Mouse (Mus musculus) MEL (cell line): Measurements from ENCODE around the gene Strap. TPM values are rescaled to one million over a fixed set of nuclear protein-coding genes. Genes with fewer than 3 reads are reported as not detected.

Experiments used
- DNase-seq: peaks from one replicate; pipeline ENCODE4 v3.0.0; 2011; ENCODE audit warnings: low read depth, low spot score
- H3K27ac ChIP-seq: 2 replicates; pipeline ENCODE4 v1.5.1; 2012; ENCODE audit warnings: low read depth, mild to moderate bottlenecking, control low read depth, low read length, moderate library complexity; ENCODE audit not compliant: control insufficient read depth
- H3K27me3 ChIP-seq, 2 experiments: fragments of 150-350 bp in 1 of 2; sonication (generic) in 1 of 2; 2 replicates each; pipeline ENCODE4 v1.6.1; 2012; ENCODE audit warnings: low read length in 2 of 2, mild to moderate bottlenecking in 2 of 2, improper control_type of control experiment in 1 of 2, moderate library complexity in 1 of 2; ENCODE audit not compliant: insufficient read depth in 2 of 2, control insufficient read depth in 1 of 2
- H3K36me3 ChIP-seq, 2 experiments: 2 replicates each; pipeline ENCODE4 v1.6.1; 2012 to 2014; ENCODE audit warnings: low read length in 2 of 2, improper control_type of control experiment in 1 of 2, inconsistent platforms in 1 of 2, mild to moderate bottlenecking in 1 of 2; ENCODE audit not compliant: insufficient read depth in 2 of 2, control insufficient read depth in 1 of 2
- H3K4me1 ChIP-seq, 2 experiments: fragments of 150-350 bp in 1 of 2; sonication (generic) in 1 of 2; 2 replicates each; pipeline ENCODE4 v1.6.1; 2012; ENCODE audit warnings: low read length in 2 of 2, improper control_type of control experiment in 1 of 2, mild to moderate bottlenecking in 1 of 2; ENCODE audit not compliant: insufficient read depth in 2 of 2, control insufficient read depth in 1 of 2
- H3K4me3 ChIP-seq, 2 experiments: fragments of 150-350 bp in 1 of 2; sonication (generic) in 1 of 2; 2 replicates each; pipeline ENCODE4 v1.5.1; 2012; ENCODE audit warnings: low read depth in 2 of 2, low read length in 2 of 2, mild to moderate bottlenecking in 2 of 2, moderate library complexity in 2 of 2, control low read depth in 1 of 2, improper control_type of control experiment in 1 of 2; ENCODE audit not compliant: control insufficient read depth in 1 of 2, insufficient read depth in 1 of 2
- H3K79me2 ChIP-seq: 2 replicates; pipeline ENCODE4 v1.6.1; 2012; ENCODE audit warnings: mild to moderate bottlenecking, low read length, moderate library complexity; ENCODE audit not compliant: control insufficient read depth, poor library complexity, insufficient read depth
- H3K9ac ChIP-seq: 2 replicates; pipeline ENCODE4 v1.6.1; 2012; ENCODE audit warnings: low read depth, mild to moderate bottlenecking, control low read depth, low read length, moderate library complexity; ENCODE audit not compliant: control insufficient read depth, poor library complexity, severe bottlenecking
- H3K9me3 ChIP-seq: fragments of 150-350 bp; sonication (generic); replicated peaks from 2 replicates; pipeline ENCODE4 v1.6.1; 2012; ENCODE audit warnings: mild to moderate bottlenecking, low read length, improper control_type of control experiment, moderate library complexity; ENCODE audit not compliant: insufficient read depth
- BHLHE40 ChIP-seq: IDR thresholded peaks from 2 replicates; pipeline ENCODE4 v1.6.1; 2012; ENCODE audit warnings: low read depth, mild to moderate bottlenecking, inconsistent platforms, low read length, improper control_type of control experiment, borderline replicate concordance
- ETS1 ChIP-seq: IDR thresholded peaks from 2 replicates; pipeline ENCODE4 v1.6.1; 2012; ENCODE audit warnings: low read depth, mild to moderate bottlenecking, inconsistent platforms, low read length, improper control_type of control experiment, moderate library complexity
- GATA1 ChIP-seq: IDR thresholded peaks from 2 replicates; pipeline ENCODE4 v1.6.1; 2011; ENCODE audit warnings: low read depth, low read length, improper control_type of control experiment
- HCFC1 ChIP-seq: IDR thresholded peaks from 2 replicates; pipeline ENCODE4 v1.6.1; 2012; ENCODE audit warnings: low read depth, mild to moderate bottlenecking, inconsistent platforms, low read length, improper control_type of control experiment, moderate library complexity
- MAZ ChIP-seq: IDR thresholded peaks from 2 replicates; pipeline ENCODE4 v1.6.1; 2012; ENCODE audit warnings: low read depth, mild to moderate bottlenecking, inconsistent platforms, low read length, improper control_type of control experiment
- POLR2A ChIP-seq, 2 experiments: IDR thresholded peaks; 2 replicates each; pipeline ENCODE4 v1.6.1; 2011 to 2012; ENCODE audit warnings: low read length in 2 of 2, mild to moderate bottlenecking in 2 of 2, control low read depth in 1 of 2, improper control_type of control experiment in 1 of 2, low read depth in 1 of 2, moderate library complexity in 1 of 2; ENCODE audit not compliant: control insufficient read depth in 1 of 2, insufficient read depth in 1 of 2, poor library complexity in 1 of 2
- RCOR1 ChIP-seq: IDR thresholded peaks from 2 replicates; pipeline ENCODE4 v1.6.1; 2012; ENCODE audit warnings: low read depth, mild to moderate bottlenecking, inconsistent platforms, low read length, improper control_type of control experiment
- TBP ChIP-seq: IDR thresholded peaks from 2 replicates; pipeline ENCODE4 v1.8.0; 2011; ENCODE audit warnings: low read depth, low read length, improper control_type of control experiment
- TCF12 ChIP-seq: IDR thresholded peaks from 2 replicates; pipeline ENCODE4 v1.6.1; 2014; ENCODE audit warnings: low read depth, mild to moderate bottlenecking, inconsistent platforms, low read length, improper control_type of control experiment, moderate library complexity
- UBTF ChIP-seq: IDR thresholded peaks from 2 replicates; pipeline ENCODE4 v1.6.1; 2012; ENCODE audit warnings: low read depth, mild to moderate bottlenecking, inconsistent platforms, low read length, improper control_type of control experiment, moderate library complexity, borderline replicate concordance; ENCODE audit not compliant: insufficient read depth
- USF1 ChIP-seq: IDR thresholded peaks from 2 replicates; pipeline ENCODE4 v1.6.1; 2014; ENCODE audit warnings: low read depth, mild to moderate bottlenecking, inconsistent platforms, low read length, improper control_type of control experiment, moderate library complexity
- USF2 ChIP-seq, 2 experiments: IDR thresholded peaks; 2 replicates each; pipeline ENCODE4 v1.6.1; 2011 to 2012; ENCODE audit warnings: improper control_type of control experiment in 2 of 2, low read length in 2 of 2, borderline replicate concordance in 1 of 2, inconsistent platforms in 1 of 2, low read depth in 1 of 2, mild to moderate bottlenecking in 1 of 2; ENCODE audit not compliant: insufficient read depth in 1 of 2
- ZKSCAN1 ChIP-seq: IDR thresholded peaks from 2 replicates; pipeline ENCODE4 v1.6.1; 2012; ENCODE audit warnings: low read depth, mild to moderate bottlenecking, inconsistent platforms, low read length, improper control_type of control experiment, moderate library complexity
- polyA plus RNA-seq, 2 experiments: library from polyadenylated mRNA; stranded (reverse) in 1 of 2; unstranded in 1 of 2; fragments of >175 nt in 1 of 2; fragments of >200 nt in 1 of 2; gene quantifications; 2 replicates each; pipeline versions ENCODE4 v1.2.1 to v1.2.4; 2012; ENCODE audit warnings: low replicate concordance in 2 of 2, low read depth in 1 of 2; ENCODE audit not compliant: insufficient read length in 2 of 2, insufficient read depth in 1 of 2, missing spikeins in 1 of 2
- total RNA-seq: library from RNA; depleted of rRNA; stranded (reverse); fragments of 300-350 nt; gene quantifications from 2 replicates; pipeline ENCODE4 v1.2.3, GENCODE M21; 2012

Strap gene
- total and polyA plus RNA-seq, 3 experiments, result 142 to 194 TPM; not detected in 1

- H3K9me3 ChIP-seq, result no peaks in the 10 kb centered on the region
- H3K79me2 ChIP-seq, result no peaks in the 10 kb centered on the region
- no peak overlapping the region for H3K27ac ChIP-seq
- H3K4me3 ChIP-seq, result no peak overlapping the region
- no peak overlapping the region for H3K9ac ChIP-seq
- no peak for DNase-seq
- H3K36me3 ChIP-seq, result no peaks in the 10 kb centered on the region
- H3K4me1 ChIP-seq, result no peaks in the 10 kb centered on the region
- TF ChIP-seq POLR2A (IDR thresholded peaks at IDR 0.05; ENCODE audit: control insufficient read depth in 1 of 2, insufficient read depth in 1 of 2, low read depth in 1 of 2, low read length in 2 of 2, poor library complexity in 1 of 2) (no peak), GATA1 (no peak), ZKSCAN1 (no peak), TCF12 (no peak)
- no peaks in the 10 kb centered on the region for H3K27me3 ChIP-seq
These were observed 42.1 kb downstream of the Strap start for GRCm38 (mm10) chr6:137776981-137777380.

DNA sequence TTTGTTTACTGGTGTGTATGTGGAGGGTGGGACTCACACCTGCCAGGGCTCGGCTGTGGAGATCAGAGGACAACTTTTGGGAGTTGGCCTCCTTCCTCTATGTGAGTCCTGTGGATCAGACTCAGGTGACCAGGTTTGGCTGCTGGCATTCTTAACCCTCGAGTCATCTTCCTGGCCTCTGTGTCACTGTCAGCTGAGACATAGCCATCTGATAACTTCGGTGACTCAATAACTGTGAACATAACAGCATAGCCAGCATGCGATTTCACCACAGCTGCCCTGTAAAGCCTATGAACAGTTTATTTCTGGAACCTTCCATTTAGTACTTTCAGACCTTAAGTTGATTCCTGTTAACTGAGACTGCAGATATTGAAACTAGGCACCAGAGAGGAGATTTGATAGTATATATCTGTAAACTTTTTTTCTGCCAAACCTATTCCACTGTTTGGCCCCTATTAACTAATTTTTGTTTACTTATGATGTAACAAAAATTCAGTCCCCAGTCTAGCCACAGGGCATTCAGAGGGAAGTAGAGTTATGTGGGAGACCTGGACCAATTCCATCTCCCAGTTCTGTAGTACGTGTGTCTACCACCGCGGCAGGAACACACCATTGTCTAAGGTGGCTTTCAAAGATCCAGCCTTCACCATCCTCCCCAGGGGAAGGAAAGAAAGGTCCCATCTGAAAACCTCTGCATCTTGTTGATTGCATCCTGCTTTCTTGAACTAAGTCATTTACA lies 49.2 kb downstream of the Strap start:
- no peaks in the 10 kb centered on the region for H3K4me1 ChIP-seq
- TF ChIP-seq USF2 (IDR thresholded peaks at IDR 0.05; ENCODE audit: borderline replicate concordance in 1 of 2, insufficient read depth in 1 of 2, low read depth in 1 of 2, low read length in 2 of 2), result no peak
- no peak for TF ChIP-seq TBP
- TF ChIP-seq ETS1, result peak; percentile 78
- no peak for TF ChIP-seq USF1
- TF ChIP-seq MAZ, result no peak
- TF ChIP-seq HCFC1, result no peak
- TF ChIP-seq, all 39 proteins: peak for 1
- H3K36me3 ChIP-seq, result no peaks in the 10 kb centered on the region
- no peaks in the 10 kb centered on the region for H3K79me2 ChIP-seq
- no peak overlapping the region for H3K27ac ChIP-seq
- DNase-seq, result peak; percentile 25
- H3K9me3 ChIP-seq, result no peaks in the 10 kb centered on the region
- H3K4me3 ChIP-seq, result no peak overlapping the region
- no peak overlapping the region for H3K9ac ChIP-seq
- no peaks in the 10 kb centered on the region for H3K27me3 ChIP-seq

DNA sequence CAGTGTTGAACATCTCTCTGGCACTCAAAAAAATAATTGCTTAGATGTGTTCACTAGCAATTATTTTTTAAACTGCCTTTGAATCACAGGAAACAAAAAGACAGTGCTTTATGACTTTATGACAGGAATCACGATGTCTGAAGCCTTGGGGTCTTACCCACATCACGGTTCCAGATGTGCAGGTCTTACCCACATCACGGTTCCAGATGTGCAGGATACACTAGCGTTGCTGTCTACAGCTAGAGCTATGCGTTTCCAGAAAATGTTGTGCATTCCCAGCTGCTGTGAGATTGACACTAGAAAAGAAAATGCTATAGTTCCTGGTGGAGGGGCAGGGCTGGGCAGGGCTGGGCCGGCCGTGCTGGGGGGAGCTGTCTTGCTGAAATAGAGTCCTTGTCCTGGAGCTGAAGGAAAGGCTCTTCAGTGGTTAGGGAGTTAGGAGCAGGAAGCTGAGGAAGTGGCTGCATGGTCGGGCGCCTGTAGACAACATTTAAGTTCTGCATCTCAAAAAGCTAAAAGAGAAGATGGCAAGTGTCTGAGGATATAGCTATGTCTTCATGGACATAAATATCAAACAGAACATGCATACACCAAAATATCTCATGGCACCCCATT lies 54.2 kb downstream of the Strap start:
- no peaks in the 10 kb centered on the region for H3K79me2 ChIP-seq
- H3K4me1 ChIP-seq, result no peaks in the 10 kb centered on the region
- H3K9me3 ChIP-seq, result no peaks in the 10 kb centered on the region
- no peak overlapping the region for H3K9ac ChIP-seq
- no peaks in the 10 kb centered on the region for H3K27me3 ChIP-seq
- H3K27ac ChIP-seq, result no peak overlapping the region
- no peak overlapping the region for H3K4me3 ChIP-seq
- no peak for DNase-seq
- no peaks in the 10 kb centered on the region for H3K36me3 ChIP-seq
- TF ChIP-seq RCOR1 (no peak), BHLHE40 (no peak), UBTF (no peak)
